Mouse (Mus musculus): ENCODE results near the gene Bmp5.

DNA sequence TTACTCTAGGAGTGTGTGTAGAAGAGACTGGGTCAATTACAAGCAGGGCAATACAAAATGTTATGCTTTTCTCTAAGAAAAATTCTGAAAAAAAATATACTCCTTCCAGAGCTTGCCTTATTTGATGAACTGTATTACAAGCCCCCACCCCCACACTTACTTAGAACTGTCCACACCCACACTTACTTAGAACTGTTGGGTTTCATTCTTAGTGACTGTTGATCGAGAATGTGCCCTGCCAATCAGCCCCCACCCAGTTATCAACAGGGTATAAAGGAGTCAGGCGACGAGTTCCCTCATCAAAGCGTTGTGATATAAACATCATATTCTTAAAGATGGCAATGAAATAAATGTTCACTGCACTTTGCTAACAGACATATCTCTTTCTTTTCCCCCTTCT is 122.9 kb downstream of the Bmp5 start:
- TF ChIP-seq POLR2A (IDR thresholded peaks at IDR 0.05; ENCODE audit: low read depth, low read length): no peak
- no peak for TF ChIP-seq CTCF (conservative IDR thresholded peaks at IDR 0.05; ENCODE audit: insufficient read depth, insufficient read length, low read depth, low read length)

Data from kidney, adult 2 months (tissue).